Mouse (Mus musculus) colon, adult 2 months (tissue): Measurements from ENCODE around the gene 4921517D22Rik. TPM values are rescaled to one million over a fixed set of nuclear protein-coding genes. Genes with fewer than 3 reads are reported as not detected.

Experiments
- polyA plus RNA-seq: library from polyadenylated mRNA; depleted of rRNA; stranded (reverse); fragments of >200 nt; gene quantifications from 2 replicates; pipeline ENCODE4 v1.2.3, GENCODE M21; 2012; rRNA removed

The 4921517D22Rik gene
- not detected in 2 replicates for polyA plus RNA-seq

GRCm38 (mm10) chr13:59694008-59694407, at the start of gene 4921517D22Rik:
TSS of gene 4921517D22Rik (minus strand) at chr13:59694108.

GRCm38 (mm10) chr13:59731652-59732051, 37.7 kb upstream of the 4921517D22Rik start, which contains the start of gene Spata31d1d:
TSS of gene Spata31d1d (minus strand) at chr13:59731752.

GRCm38 (mm10) chr13:59711984-59712383, 18.1 kb upstream of the 4921517D22Rik start, which contains the start of gene Spata31d1b:
TSS of gene Spata31d1b (plus strand) at chr13:59712284.

GRCm38 (mm10) chr13:59710230-59710629, 16.3 kb upstream of the 4921517D22Rik start, which contains the start of gene Spata31d1a:
TSS of gene Spata31d1a (minus strand) at chr13:59710330.

GRCm38 (mm10) chr13:59675151-59676011, 18.5 kb downstream of the 4921517D22Rik start, which contains the start of gene Golm1:
TSS of gene Golm1 (minus strand) at chr13:59675811.

Other genes starting within 250 kb of the 4921517D22Rik start
- gene Agtpbp1, start 108.9 kb downstream of the 4921517D22Rik start, polyA plus RNA-seq, result 2.1 and 2.6 TPM in 2 replicates
- 28.1 and 32.8 TPM in 2 replicates for gene Naa35, start 108.8 kb downstream of the 4921517D22Rik start, polyA plus RNA-seq
- gene Golm1, start 18.3 kb downstream of the 4921517D22Rik start, polyA plus RNA-seq, result 129 and 147 TPM in 2 replicates
- gene Spata31d1a, start 16.2 kb upstream of the 4921517D22Rik start, polyA plus RNA-seq, result not detected in 2 replicates
- not detected in 2 replicates for gene Spata31d1b, start 18.2 kb upstream of the 4921517D22Rik start, polyA plus RNA-seq
- not detected in 2 replicates for gene Spata31d1d, start 37.6 kb upstream of the 4921517D22Rik start, polyA plus RNA-seq
- gene 1700014D04Rik, start 52.6 kb upstream of the 4921517D22Rik start, polyA plus RNA-seq, result not detected in 2 replicates
- gene Isca1, start 75.7 kb upstream of the 4921517D22Rik start, polyA plus RNA-seq, result 50.1 and 59.4 TPM in 2 replicates
- gene Gm49354, start 88.1 kb upstream of the 4921517D22Rik start, polyA plus RNA-seq, result not detected in 2 replicates
- gene Tut7, start 129.0 kb upstream of the 4921517D22Rik start, polyA plus RNA-seq, result 19.0 and 20.4 TPM in 2 replicates